Mouse (Mus musculus) hindbrain, embryonic 13.5 days (tissue): ENCODE data around the gene Radil. TPM values are rescaled to one million over a fixed set of nuclear protein-coding genes. Genes with fewer than 3 reads are reported as not detected.

Source experiments
- ATAC-seq: fragments of 200-750 bp; cut with Nextera tagmentation; 2 replicates; pipeline ENCODE4 v1.8.0; 2017; ENCODE audit warnings: moderate TSS enrichment; ENCODE audit not compliant: low FRiP score
- H3K27ac ChIP-seq: fragments of 300-500 bp; sonication (generic); 2 replicates; pipeline ENCODE4 v1.5.1; 2015; ENCODE audit warnings: inconsistent platforms, mild to moderate bottlenecking, moderate library complexity
- H3K27me3 ChIP-seq: fragments of 300-500 bp; sonication (generic); 2 replicates; pipeline ENCODE4 v1.6.1; 2015; ENCODE audit warnings: mild to moderate bottlenecking, inconsistent platforms
- H3K36me3 ChIP-seq: fragments of 300-500 bp; sonication (generic); 2 replicates; pipeline ENCODE4 v1.6.1; 2015; ENCODE audit warnings: mild to moderate bottlenecking, inconsistent platforms
- H3K4me1 ChIP-seq: fragments of 300-500 bp; sonication (generic); replicated peaks from 2 replicates; pipeline ENCODE4 v1.6.1; 2015; ENCODE audit warnings: inconsistent platforms
- H3K4me2 ChIP-seq: fragments of 300-500 bp; sonication (generic); 2 replicates; pipeline ENCODE4 v1.6.1; 2015; ENCODE audit warnings: inconsistent platforms, mild to moderate bottlenecking, moderate library complexity
- H3K4me3 ChIP-seq: fragments of 300-500 bp; sonication (generic); 2 replicates; pipeline ENCODE4 v1.5.1; 2015; ENCODE audit warnings: mild to moderate bottlenecking, inconsistent platforms
- H3K9ac ChIP-seq: fragments of 300-500 bp; sonication (generic); 2 replicates; pipeline ENCODE4 v1.6.1; 2015; ENCODE audit warnings: mild to moderate bottlenecking, inconsistent platforms
- H3K9me3 ChIP-seq: fragments of 300-500 bp; sonication (generic); 2 replicates; pipeline ENCODE4 v1.6.1; 2016; ENCODE audit warnings: inconsistent platforms
- WGBS: fragments of 180-500 bp; shearing (Covaris S2); methylation state at CpG from one replicate; pipeline ENCODE4 v1.1.7; 2015; 5-methylcytosine and 5-hydroxymethylcytosine counted together
- polyA plus RNA-seq: library from polyadenylated mRNA; unstranded; fragments of >200 nt; fragmentation: Nextera tagmentation; extraction: Ambion mirVana; gene quantifications from 2 replicates; pipeline ENCODE4 v1.2.1, GENCODE M21; 2015

The Radil gene
- polyA plus RNA-seq, 1 experiment from 2014 or later, result 12.9 TPM

GRCm38 (mm10) chr5:142560261-142560660 is 9.4 kb upstream of the Radil start:
- ATAC-seq, result no peak
- H3K36me3 ChIP-seq, result 0 out of 2 replicates have a peak, but pooled peaks cover 7% of the 10 kb centered on the region
- H3K4me1 ChIP-seq, result no peaks in the 10 kb centered on the region
- H3K27me3 ChIP-seq, result 0 out of 2 replicates have a peak, but pooled peaks cover 3% of the 10 kb centered on the region
- no peak overlapping the region for H3K9ac ChIP-seq
- WGBS, result 60% methylated on average over 7 of the region's 7 CpGs
- H3K4me2 ChIP-seq, result no peak overlapping the region
- H3K9me3 ChIP-seq, result no peaks in the 10 kb centered on the region
- no peak overlapping the region for H3K4me3 ChIP-seq
- H3K27ac ChIP-seq, result no peak overlapping the region

GRCm38 (mm10) chr5:142557397-142558067 is 6.6 kb upstream of the Radil start:
- Histone ChIP-seq H3K27ac (no peak overlapping the region), H3K4me2 (no peak overlapping the region), H3K36me3 (no peaks in the 10 kb centered on the region), H3K4me3 (no peak overlapping the region), H3K9ac (no peak overlapping the region), H3K9me3 (no peaks in the 10 kb centered on the region), H3K27me3 (0 out of 2 replicates have a peak, but pooled peaks cover 3% of the 10 kb centered on the region), H3K4me1 (no peaks in the 10 kb centered on the region)
- ATAC-seq, result 0 out of 2 replicates have a peak, but pooled peaks have one; percentile 68
- 40% methylated on average over 7 of the region's 21 CpGs for WGBS

GRCm38 (mm10) chr5:142556721-142557120 is 5.8 kb upstream of the Radil start:
- Histone ChIP-seq H3K9me3 (no peaks in the 10 kb centered on the region), H3K4me2 (no peak overlapping the region), H3K27ac (no peak overlapping the region), H3K9ac (no peak overlapping the region), H3K4me3 (no peak overlapping the region), H3K4me1 (no peaks in the 10 kb centered on the region), H3K27me3 (0 out of 2 replicates have a peak, but pooled peaks cover 3% of the 10 kb centered on the region), H3K36me3 (no peaks in the 10 kb centered on the region)
- 88% methylated on average over 4 of the region's 4 CpGs for WGBS
- no peak for ATAC-seq

- no peak for ATAC-seq
These were observed 5.0 kb upstream of the Radil start for GRCm38 (mm10) chr5:142555866-142556265.

GRCm38 (mm10) chr5:142549961-142550705 is 765 bp downstream of the Radil start:
- Histone ChIP-seq H3K36me3 (no peaks in the 10 kb centered on the region), H3K9ac (peak overlapping the region; percentile 81), H3K4me3 (peak overlapping the region; percentile 67), H3K27me3 (0 out of 2 replicates have a peak, but pooled peaks cover 5% of the 10 kb centered on the region), H3K4me2 (peak overlapping the region; percentile 93), H3K9me3 (no peaks in the 10 kb centered on the region), H3K4me1 (peaks cover 24% of the 10 kb centered on the region), H3K27ac (peak overlapping the region; percentile 71)
- under 1% methylated on average over 31 of the region's 31 CpGs for WGBS
- peak; percentile 47 for ATAC-seq

More at GRCm38 (mm10) chr5:142555866-142556265, 5.0 kb upstream of the Radil start:
- no peaks in the 10 kb centered on the region for H3K36me3 ChIP-seq
- 0 out of 2 replicates have a peak, but pooled peaks cover 2% of the 10 kb centered on the region for H3K27me3 ChIP-seq
- 87% methylated on average over 5 of the region's 5 CpGs for WGBS
- no peak overlapping the region for H3K4me3 ChIP-seq
- H3K4me2 ChIP-seq, result no peak overlapping the region
- no peak overlapping the region for H3K27ac ChIP-seq
- H3K9ac ChIP-seq, result no peak overlapping the region
- no peaks in the 10 kb centered on the region for H3K4me1 ChIP-seq
- H3K9me3 ChIP-seq, result no peaks in the 10 kb centered on the region

- H3K27ac ChIP-seq, result 0 out of 2 replicates have a peak overlapping the region, but pooled peaks have one; percentile 44
- H3K27me3 ChIP-seq, result 0 out of 2 replicates have a peak, but pooled peaks cover 5% of the 10 kb centered on the region
- H3K36me3 ChIP-seq, result no peaks in the 10 kb centered on the region
- peak overlapping the region; percentile 67 for H3K4me3 ChIP-seq
- H3K9ac ChIP-seq, result peak overlapping the region; percentile 81
- no peak for ATAC-seq
- peak overlapping the region; percentile 93 for H3K4me2 ChIP-seq
- peaks cover 24% of the 10 kb centered on the region for H3K4me1 ChIP-seq
- no peaks in the 10 kb centered on the region for H3K9me3 ChIP-seq
- WGBS, result 53% methylated on average over 9 of the region's 9 CpGs
These were observed 1.5 kb downstream of the Radil start for GRCm38 (mm10) chr5:142549441-142549840.

- Histone ChIP-seq H3K36me3 (no peaks in the 10 kb centered on the region), H3K27ac (no peak overlapping the region), H3K27me3 (0 out of 2 replicates have a peak, but pooled peaks cover 5% of the 10 kb centered on the region), H3K4me1 (peaks cover 24% of the 10 kb centered on the region), H3K9ac (no peak overlapping the region), H3K4me2 (no peak overlapping the region), H3K4me3 (no peak overlapping the region), H3K9me3 (no peaks in the 10 kb centered on the region)
- 75% methylated on average over 3 of the region's 3 CpGs for WGBS
- no peak for ATAC-seq
These were observed 3.8 kb downstream of the Radil start for GRCm38 (mm10) chr5:142547066-142547465.

- 0 out of 2 replicates have a peak, but pooled peaks cover 5% of the 10 kb centered on the region for H3K27me3 ChIP-seq
- ATAC-seq, result no peak
- H3K36me3 ChIP-seq, result no peaks in the 10 kb centered on the region
- H3K4me1 ChIP-seq, result peaks cover 24% of the 10 kb centered on the region
- no peak overlapping the region for H3K9ac ChIP-seq
- H3K4me2 ChIP-seq, result no peak overlapping the region
- H3K4me3 ChIP-seq, result no peak overlapping the region
- 5% methylated on average over 5 of the region's 5 CpGs for WGBS
- no peak overlapping the region for H3K27ac ChIP-seq
- no peaks in the 10 kb centered on the region for H3K9me3 ChIP-seq
These were observed 4.6 kb downstream of the Radil start for GRCm38 (mm10) chr5:142546344-142546743.

GRCm38 (mm10) chr5:142545014-142545795 is 5.7 kb downstream of the Radil start:
- Histone ChIP-seq H3K9ac (no peak overlapping the region), H3K9me3 (no peaks in the 10 kb centered on the region), H3K36me3 (no peaks in the 10 kb centered on the region), H3K27ac (no peak overlapping the region), H3K4me1 (peaks cover 18% of the 10 kb centered on the region), H3K4me2 (no peak overlapping the region), H3K27me3 (0 out of 2 replicates have a peak, but pooled peaks cover 5% of the 10 kb centered on the region), H3K4me3 (no peak overlapping the region)
- no peak for ATAC-seq
- WGBS, result 81% methylated on average over 5 of the region's 5 CpGs

GRCm38 (mm10) chr5:142537286-142537685 is 13.6 kb downstream of the Radil start:
- no peaks in the 10 kb centered on the region for H3K36me3 ChIP-seq
- no peaks in the 10 kb centered on the region for H3K4me1 ChIP-seq
- H3K9me3 ChIP-seq, result no peaks in the 10 kb centered on the region
- H3K4me3 ChIP-seq, result no peak overlapping the region
- H3K4me2 ChIP-seq, result no peak overlapping the region
- no peak overlapping the region for H3K27ac ChIP-seq
- 92% methylated on average over 3 of the region's 3 CpGs for WGBS
- H3K27me3 ChIP-seq, result no peaks in the 10 kb centered on the region
- no peak overlapping the region for H3K9ac ChIP-seq
- ATAC-seq, result no peak

GRCm38 (mm10) chr5:142535388-142535787 is 15.5 kb downstream of the Radil start:
- 86% methylated on average over 4 of the region's 4 CpGs for WGBS
- Histone ChIP-seq H3K27ac (no peak overlapping the region), H3K4me1 (no peaks in the 10 kb centered on the region), H3K4me3 (no peak overlapping the region), H3K27me3 (peaks cover 8% of the 10 kb centered on the region), H3K4me2 (no peak overlapping the region), H3K36me3 (no peaks in the 10 kb centered on the region), H3K9me3 (no peaks in the 10 kb centered on the region), H3K9ac (no peak overlapping the region)
- no peak for ATAC-seq

GRCm38 (mm10) chr5:142529915-142530314 is 21.0 kb downstream of the Radil start, which contains the start of gene Papolb:
Papolb (minus strand) TSS chr5:142530076.
- peak within 1 kb of the TSS; percentile 39; the same call in 1 of the 2 replicates for H3K9ac ChIP-seq
- peaks cover 34% of the 10 kb centered on the region for H3K27me3 ChIP-seq
- H3K27ac ChIP-seq, result no peak within 1 kb of the TSS
- H3K4me2 ChIP-seq, result peak within 1 kb of the TSS; percentile 26; the same call in 1 of the 2 replicates
- no peaks in the 10 kb centered on the region for H3K4me1 ChIP-seq
- H3K36me3 ChIP-seq, result peaks cover 4% of the 10 kb centered on the region; the same call in 1 of the 2 replicates
- H3K4me3 ChIP-seq, result peak within 1 kb of the TSS; percentile 19
- no peak for ATAC-seq
- H3K9me3 ChIP-seq, result no peaks in the 10 kb centered on the region
- WGBS, result 46% methylated on average over 41 of the region's 41 CpGs
